Mouse (Mus musculus): ENCODE measurements around the gene Rmi1.

DNA sequence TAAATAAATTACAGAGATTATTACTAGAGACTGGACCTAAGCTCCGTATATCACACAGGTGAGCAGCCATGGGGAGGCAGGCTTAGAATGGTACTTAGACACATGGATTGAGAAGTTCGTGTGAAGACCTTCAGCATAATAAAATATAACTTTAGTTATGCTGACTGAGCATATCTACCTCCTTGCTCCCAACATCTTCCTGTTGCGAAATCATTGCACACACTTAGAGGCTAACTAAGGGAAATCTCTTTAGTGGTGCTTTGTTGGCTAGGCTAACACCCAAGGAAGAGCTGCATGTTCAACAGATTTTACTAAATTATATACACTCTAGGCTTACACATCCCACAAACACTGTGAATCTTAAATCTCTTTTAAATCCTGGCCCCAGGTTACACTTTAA is 35.7 kb upstream of the Rmi1 start:
- no peak for TF ChIP-seq POLR2A (IDR thresholded peaks at IDR 0.05; ENCODE audit: low read depth, low read length)
- TF ChIP-seq CTCF (IDR thresholded peaks at IDR 0.05; ENCODE audit: borderline replicate concordance, insufficient read depth, low read length): no peak
